Mouse (Mus musculus): ENCODE results near the gene Gm8257. TPM values are rescaled to one million over a fixed set of nuclear protein-coding genes. Genes with fewer than 3 reads are reported as not detected.
"Not testable (repeated sequence)": the region's sequence is repeated elsewhere in the genome, so short reads cannot be mapped to it uniquely, and the experiment has no call there.

Gene Gm8257
- total RNA-seq (2022) = not detected

DNA sequence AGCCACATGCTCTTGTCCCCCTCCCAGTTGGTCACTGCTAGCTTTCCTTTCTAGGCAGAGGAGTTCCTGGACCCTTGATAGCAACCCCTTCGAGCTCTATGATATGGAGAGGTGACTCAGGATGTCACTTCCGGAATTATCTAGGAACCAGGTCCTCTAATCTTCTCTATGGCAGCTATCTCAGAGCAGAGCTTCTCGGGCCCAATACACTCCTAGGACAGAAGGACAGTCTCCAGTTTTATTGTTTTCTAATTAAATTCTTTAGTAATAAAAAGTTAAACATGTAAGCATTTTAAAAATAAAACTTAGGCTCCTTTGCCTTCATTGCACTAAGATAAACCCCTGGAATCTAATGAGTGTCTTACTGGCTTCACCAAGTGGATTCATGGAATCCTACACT lies at the start of gene Gm8257:
TSS of gene Gm8257 (minus strand) at position 101 of the 400 bp plus-strand sequence.
- not testable (repeated sequence) for DNase-seq (ENCODE audit: low spot score in 2 of 2)

DNA sequence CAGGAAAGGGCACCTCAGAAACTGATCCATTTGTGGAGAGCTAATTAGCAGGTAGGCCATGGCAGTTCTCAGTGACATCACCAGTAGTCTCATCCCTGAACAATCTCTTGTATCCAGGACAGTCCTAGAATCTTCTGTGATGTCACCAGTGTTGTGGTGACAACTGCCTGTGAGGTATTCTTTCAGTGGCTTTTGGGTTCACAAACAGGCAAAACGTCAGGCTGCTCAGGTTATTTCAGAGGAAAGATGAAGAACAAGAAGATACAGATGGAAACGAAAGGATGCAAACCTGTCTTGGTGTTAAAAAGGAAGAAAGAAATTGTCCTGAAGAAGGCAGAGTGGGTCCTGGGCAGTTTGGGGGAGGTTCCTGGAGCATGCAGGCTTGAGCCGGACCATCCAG lies 44.0 kb upstream of the Gm8257 start, which contains the start of gene Gm8267:
TSS of gene Gm8267 (minus strand) at position 101 of the 400 bp plus-strand sequence.
- no peak for DNase-seq (ENCODE audit: low spot score in 2 of 2)

DNA sequence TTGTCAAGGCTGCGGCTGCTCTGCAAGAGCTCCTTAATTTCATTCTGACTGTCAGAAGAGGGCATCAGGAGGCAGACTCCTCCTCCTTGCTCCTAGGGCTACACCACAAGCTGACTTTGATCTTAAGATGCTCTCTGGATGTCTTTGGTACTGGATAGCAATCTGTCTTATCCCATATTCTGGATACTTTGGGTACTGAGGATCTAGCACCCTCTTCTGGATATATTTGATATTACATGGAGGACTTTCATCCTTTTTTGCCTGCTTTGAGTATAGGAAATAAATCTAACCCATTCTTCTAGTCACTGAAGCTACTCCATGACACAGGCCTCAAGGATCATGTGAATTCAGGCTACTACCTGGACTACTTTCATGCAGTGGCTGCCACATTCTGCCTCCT lies 36.5 kb upstream of the Gm8257 start:
- DNase-seq (ENCODE audit: low spot score in 2 of 2) = not testable (repeated sequence)

DNA sequence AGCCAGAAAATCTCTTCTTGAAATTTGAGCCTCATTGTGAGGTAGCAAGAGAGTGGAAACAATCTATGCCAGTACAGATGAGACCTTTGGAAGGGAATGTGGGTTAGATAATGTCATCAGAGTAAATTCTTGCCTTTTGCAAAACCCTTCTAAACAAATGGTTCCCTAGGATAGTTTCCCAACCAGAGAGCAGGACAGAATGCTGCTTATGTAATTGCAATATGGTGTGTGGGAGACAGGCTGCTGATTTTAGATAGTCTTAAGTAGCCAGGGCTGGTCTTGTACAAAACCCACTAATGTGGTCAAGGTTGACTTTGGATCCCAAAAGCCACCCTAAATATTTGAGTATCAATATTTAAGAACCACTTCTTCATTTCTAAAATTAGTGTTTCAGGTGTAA lies 24.5 kb upstream of the Gm8257 start:
- not testable (repeated sequence) for DNase-seq (ENCODE audit: low spot score in 2 of 2)

DNA sequence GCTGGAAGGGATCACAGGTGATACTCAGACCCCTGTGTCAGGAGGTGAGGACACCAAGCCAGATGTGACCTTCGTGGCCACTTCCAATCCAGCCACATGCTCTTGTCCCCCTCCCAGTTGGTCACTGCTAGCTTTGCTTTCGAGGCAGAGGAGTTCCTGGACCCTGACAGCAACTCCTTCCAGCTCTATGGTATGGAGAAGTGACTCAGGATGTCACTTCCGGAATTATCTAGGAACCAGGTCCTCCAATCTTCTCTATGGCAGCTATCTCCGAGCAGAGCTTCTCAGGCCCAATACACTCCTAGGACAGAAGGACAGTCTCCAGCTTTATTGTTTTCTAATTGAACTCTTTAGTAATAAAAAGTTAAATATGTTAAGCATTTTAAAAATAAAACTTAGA lies 78.5 kb downstream of the Gm8257 start, which contains the start of gene Gm5624:
TSS of gene Gm5624 (minus strand) at position 202 of the 400 bp plus-strand sequence.
- DNase-seq (ENCODE audit: low spot score in 2 of 2) = not testable (repeated sequence)

Other genes with a start within 250 kb of the Gm8257 start
- gene BC061237, start 214.0 kb downstream of the Gm8257 start, total RNA-seq (2022) = not detected
- not detected for gene Gm17093, start 188.2 kb downstream of the Gm8257 start, total RNA-seq (2022)
- gene Gm8247, start 123.3 kb downstream of the Gm8257 start, total RNA-seq (2022) = not detected
- not detected for gene Gm5624, start 78.5 kb downstream of the Gm8257 start, total RNA-seq (2022)
- gene Gm8267, start 43.9 kb upstream of the Gm8257 start, total RNA-seq (2022) = not detected
- gene Ptgdr, start 152.9 kb upstream of the Gm8257 start, total RNA-seq (2022) = under 1 TPM in 1 of 4 experiments, not detected in 3; 0.08 TPM